Mouse (Mus musculus) ES-E14 (cell line): ENCODE results near the gene Zfyve9.

Source experiments
- CHD2 ChIP-seq: IDR thresholded peaks from 2 replicates; pipeline ENCODE4 v1.6.1; 2014; ENCODE audit warnings: mild to moderate bottlenecking, low read depth, low read length, inconsistent platforms
- HCFC1 ChIP-seq: IDR thresholded peaks from 2 replicates; pipeline ENCODE4 v1.6.1; 2012; ENCODE audit warnings: low read length, inconsistent platforms, borderline replicate concordance; ENCODE audit not compliant: insufficient read depth
- MAFK ChIP-seq: IDR thresholded peaks from 2 replicates; pipeline ENCODE4 v1.6.1; 2014; ENCODE audit warnings: mild to moderate bottlenecking, low read depth, low read length, inconsistent platforms; ENCODE audit not compliant: insufficient read depth
- ZC3H11A ChIP-seq: IDR thresholded peaks from 2 replicates; pipeline ENCODE4 v1.6.1; 2012; ENCODE audit warnings: low read depth, mild to moderate bottlenecking, inconsistent platforms, low read length, borderline replicate concordance

DNA sequence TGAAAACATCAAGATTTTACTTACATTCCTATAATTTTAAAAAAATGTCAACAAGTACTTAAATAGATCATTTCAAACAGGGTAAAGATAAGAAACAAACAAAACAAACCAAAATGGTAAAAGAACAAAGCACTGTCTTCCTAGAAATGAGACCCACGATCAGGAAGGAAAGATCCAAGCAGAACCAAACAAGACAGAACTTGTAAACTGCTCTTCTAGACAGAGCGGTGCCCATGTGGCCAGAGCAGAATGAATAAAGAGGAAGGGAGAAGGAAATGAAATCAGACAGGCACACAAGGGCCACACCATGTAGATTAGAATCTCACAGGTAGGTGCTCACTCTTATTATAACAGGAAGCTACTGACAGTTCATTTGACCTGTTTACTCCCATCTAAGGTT, 46.0 kb upstream of the Zfyve9 start:
- TF ChIP-seq CHD2: no peak
- no peak for TF ChIP-seq MAFK
- TF ChIP-seq ZC3H11A: no peak
- TF ChIP-seq HCFC1: no peak
